Mouse (Mus musculus): Measurements from ENCODE around the gene B830017H08Rik.
A peak's percentile ranks its signal among the peaks of the same experiment; 100 is the strongest.

B830017H08Rik gene

DNA sequence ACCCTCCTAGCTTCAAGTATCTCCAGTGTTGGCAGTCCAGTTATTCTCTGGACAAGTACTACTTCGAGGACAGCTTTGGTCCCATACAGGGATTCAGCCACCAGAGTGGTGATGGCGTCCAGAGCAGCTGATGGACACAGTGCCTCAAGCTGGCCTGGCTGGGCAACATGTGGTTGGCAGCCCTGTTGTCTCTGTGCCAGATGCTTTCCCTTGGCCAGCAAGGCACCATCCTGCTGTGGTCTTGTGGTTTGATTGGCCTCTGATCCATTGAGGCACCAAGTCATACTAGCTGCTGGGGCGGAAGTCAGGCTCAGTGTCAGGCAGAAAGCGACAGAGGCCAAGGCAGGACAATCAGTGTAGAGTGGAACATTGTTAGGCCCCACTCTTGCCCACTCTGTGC lies 23.8 kb upstream of the B830017H08Rik start:
- peak in 1 of 2 experiments; percentile 26 for DNase-seq (ENCODE audit: low spot score in 2 of 2)

DNA sequence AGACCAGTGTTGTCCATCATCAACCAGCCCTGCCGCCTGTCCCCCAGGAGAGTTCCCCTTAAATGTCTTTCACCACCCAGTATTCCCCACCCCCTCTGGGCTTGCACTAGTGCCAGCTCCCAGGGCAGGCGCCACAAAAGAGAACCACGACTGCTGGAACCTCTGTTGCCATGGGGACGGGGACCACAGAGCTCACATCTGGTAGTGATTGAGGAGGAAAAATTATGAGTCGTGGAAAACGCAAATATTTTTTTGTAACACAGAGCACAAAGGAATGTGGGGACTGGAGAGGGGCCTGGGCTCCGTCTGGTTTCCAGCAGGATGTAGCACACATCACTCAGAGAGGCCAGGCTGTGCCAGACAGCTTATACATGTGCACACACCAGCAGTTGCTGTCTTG lies 23.2 kb upstream of the B830017H08Rik start:
- DNase-seq (ENCODE audit: low spot score in 2 of 2): peak in 1 of 2 experiments; percentile 16

DNA sequence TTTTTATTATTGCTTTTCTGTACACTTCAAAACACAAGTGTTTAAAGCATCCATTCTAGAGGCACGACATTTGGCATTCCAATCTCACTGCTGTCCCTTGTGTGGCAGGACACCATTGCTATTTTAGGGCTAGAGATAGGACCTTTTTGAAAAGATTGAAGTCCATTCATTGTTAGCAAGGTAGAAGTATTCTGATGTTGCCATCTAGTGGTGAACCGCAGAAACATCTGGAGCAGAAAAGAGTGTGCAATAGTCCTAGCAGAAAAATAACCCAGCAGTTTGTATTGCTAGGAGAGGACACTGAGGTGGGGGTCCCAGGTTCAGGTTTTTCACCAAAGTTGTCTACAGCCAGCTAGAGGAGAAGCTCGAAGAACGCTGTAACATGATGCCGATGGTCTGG lies 20.8 kb upstream of the B830017H08Rik start:
- DNase-seq (ENCODE audit: low spot score in 2 of 2): no peak

DNA sequence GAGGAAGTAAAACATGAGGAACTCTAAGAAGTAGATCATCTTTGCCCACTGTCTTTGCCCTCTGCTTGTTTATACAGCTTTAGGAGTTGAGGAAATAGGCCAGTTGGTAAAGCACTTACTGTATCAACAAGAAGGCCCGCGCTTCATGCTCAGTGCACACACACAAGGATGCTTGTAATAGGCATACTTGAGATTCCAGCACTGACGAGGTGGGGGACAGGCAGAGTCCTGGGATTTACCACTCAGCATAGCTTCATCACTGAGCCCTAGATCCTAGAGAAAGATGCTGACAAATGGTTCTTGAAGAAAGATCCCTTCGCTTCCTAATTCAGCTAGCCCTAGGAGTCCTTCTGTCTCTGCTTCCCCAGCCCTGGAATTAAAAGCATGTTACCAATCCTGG lies 19.7 kb upstream of the B830017H08Rik start:
- no peak for DNase-seq (ENCODE audit: low spot score in 2 of 2)

DNA sequence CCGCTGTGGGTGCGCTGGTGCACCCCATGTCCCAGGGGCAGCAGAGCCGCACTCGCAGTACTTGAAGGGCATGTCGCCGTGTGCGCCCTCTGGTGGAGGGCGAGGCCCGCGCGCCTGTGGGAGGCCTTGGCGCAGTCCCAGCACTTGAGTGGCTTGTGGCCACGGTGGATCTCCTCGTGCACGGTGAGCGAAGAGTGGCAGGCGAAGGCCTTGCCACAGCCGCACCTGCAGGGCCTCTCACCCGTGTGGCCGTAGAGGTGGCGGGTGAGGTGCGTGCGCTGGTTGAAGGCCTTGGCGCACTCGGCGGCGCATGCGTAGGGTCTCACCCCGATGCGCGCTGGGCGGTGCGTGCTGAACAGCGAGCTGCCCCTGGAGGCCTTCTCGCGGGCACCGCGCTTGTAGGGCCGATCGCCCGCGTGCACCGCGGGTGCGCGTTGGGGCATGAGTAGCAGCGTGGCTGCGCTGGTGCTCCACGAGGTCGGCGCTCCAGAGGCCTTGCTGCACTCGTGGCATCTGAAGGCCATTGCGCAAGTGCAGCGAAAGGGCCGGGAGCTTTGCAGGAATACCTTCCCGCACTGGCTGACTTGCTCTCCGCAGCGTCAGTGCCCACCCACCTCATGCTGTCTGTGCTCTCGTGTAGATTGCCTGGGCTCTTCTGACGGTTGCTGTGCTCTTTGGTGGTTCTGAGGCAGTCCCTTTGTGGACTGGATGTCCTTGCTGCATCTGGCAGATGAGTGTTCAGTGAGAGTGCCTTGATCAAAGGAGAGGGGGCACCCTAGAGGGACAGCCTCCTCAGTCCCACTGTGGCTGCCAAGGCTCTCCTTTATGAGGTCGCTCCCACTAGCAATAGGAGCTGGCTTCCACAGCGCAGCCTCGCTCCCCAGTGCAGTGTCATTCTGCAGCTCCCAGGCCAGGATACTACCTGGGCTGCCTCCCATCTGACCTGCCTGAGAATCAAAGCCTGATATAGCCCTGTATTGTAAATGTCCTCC lies 17.2 kb upstream of the B830017H08Rik start:
- DNase-seq (ENCODE audit: low spot score in 2 of 2): peak in 1 of 2 experiments; percentile 76

DNA sequence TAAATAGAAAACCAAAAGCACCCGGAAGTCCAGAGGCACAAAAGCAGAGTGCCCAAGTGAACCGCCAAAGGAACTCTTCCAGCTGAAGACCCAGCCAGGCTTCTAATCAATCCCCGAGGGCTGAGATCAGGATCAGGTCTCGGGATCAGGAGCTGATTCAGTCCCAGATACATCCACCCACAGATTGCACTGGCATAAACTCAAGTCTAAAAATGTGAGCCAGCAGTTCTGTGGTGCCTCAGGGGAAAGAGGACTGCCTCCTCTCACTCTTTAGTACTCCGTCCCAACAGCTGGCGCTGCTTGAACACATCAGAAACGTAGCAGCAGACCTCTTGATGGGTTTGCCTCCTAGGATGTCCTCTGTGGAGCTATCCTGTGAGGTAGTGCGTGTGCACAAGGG lies 16.4 kb upstream of the B830017H08Rik start:
- no peak for DNase-seq (ENCODE audit: low spot score in 2 of 2)

DNA sequence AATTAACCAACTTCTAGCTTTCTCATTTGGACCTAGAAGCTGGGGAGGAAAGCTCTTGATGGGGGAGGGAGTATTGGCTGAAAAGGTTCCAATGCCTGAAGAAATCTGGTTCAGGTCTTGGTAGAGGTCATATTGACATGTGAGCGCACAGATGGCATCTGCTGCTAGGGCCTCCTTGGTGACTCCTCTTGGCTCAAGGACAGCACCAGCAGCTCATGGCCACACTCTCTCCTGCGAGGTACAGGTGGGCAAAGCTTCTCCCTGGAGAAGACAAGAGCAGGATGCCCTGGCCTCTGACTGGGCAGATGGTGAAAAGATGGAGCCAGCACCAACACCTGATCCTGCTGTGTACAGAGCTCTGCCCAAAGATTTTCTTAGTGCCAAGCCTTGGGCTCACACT lies 6.4 kb upstream of the B830017H08Rik start:
- no peak for DNase-seq (ENCODE audit: low spot score in 2 of 2)

DNA sequence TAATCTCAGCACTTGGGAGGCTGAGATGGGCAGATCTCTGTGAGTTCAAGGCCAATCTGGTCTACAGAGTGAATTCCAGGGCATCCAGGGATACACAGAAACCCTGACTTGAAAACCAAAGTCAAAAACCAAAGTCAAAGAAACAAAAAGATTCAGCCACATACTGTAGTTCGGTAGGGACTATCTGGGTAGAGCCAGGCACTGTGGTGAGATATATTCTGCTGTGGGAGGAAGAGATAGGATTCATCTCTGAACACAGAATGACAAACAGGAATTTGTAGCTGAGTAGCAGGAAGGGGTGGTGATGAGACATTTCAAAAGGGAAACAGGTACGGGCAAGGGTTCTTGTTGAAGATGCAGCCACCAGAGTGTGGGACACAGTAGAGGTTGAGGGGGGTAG lies 4.7 kb upstream of the B830017H08Rik start:
- DNase-seq (ENCODE audit: low spot score in 2 of 2): no peak

DNA sequence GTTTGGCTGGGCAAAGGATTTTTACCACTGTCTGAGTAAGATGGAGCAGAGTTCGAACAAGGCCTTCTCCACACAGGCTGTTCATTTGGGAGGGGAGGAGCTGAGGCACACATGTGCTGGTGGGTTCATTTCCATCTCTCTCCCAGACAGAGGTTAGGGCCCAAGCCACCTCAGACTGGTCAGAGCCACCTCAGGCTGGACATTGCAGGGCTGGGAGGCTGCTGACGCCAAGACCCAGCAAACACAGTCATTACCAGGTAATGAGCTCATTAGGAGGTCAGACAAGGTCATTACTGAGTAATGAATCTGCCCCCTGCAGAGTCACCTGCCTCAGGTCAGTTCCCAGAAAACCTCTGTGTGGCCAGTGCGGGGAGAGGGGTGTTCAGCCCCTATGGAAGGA lies 4.1 kb upstream of the B830017H08Rik start:
- no peak for DNase-seq (ENCODE audit: low spot score in 2 of 2)

DNA sequence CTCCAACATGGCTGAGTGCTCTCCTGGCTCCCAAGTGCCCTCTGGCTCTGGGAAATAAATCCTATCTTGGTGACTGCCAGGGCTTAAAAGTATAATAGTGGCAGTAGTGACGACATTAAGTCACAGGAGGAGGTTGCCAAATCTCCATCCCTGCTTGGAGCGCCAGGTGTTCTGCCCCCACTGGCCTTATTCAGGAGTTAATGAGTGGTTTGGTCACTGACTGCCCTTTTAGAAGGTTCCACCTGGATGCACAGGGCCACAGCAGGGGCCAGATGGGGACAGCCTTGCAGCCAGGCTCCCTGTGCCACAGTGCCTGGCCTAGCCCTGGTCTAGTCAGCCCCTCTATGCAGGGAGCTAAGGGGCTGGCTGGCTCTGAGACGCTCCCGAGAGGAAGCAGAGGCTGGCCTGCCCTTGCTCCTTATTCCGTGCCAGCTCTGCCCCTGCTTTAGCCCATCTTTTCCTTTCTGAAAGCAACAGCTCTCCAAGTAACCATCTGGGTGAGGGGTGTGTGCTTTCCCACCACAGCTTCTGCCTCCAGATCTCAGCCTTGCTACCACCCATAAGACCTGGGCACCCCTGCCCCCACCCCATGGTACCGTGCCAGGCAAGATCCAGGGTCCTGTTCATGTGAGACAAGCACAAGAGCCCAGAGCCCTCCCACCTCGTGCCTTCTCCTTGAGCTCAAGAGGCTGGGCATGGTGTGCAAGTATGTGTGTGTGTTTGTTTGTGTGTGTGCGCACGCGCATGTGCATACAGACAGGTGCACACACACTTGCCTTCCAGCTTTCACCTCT lies 2.3 kb upstream of the B830017H08Rik start:
- no peak for DNase-seq (ENCODE audit: low spot score in 2 of 2)

DNA sequence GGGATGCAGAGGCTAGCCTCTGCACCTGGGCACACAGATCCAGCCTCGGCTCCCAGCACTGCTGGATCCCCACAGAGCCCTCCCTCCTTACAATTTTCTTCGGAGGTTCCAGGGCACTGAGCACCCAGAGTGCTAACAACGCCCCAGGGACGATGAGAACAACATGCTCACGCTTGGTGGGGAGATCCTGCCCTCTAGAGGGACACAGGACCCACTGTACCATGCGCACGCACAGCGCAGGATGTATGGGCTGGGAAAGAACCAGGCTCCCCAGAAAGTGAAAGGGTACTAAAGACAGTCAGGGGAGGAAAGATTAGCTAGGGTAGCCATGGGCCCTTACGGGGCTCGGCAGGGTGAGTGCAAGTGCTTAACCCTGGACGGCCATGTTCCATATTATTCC lies 1.1 kb upstream of the B830017H08Rik start:
- DNase-seq (ENCODE audit: low spot score in 2 of 2): no peak

DNA sequence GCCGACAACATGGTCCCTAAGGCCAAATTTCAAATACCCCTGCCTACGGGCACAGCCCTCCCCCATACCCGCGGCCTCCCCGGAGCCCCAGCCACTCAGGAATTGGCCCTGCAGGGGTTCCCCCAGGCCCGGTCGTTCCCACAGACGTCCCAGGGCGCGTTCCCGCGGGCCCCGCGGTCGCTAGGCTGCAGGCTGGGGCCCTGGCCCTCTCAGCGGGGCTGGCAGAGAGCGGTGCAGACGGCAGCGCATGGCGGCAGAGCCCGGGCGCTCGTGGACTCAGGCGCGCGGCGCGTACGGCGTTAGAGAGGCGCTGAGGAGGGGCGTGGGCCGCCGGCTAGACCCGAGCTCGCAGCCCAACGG lies 380 bp downstream of the B830017H08Rik start:
- DNase-seq (ENCODE audit: low spot score in 2 of 2): peak in 1 of 2 experiments; percentile 42

DNA sequence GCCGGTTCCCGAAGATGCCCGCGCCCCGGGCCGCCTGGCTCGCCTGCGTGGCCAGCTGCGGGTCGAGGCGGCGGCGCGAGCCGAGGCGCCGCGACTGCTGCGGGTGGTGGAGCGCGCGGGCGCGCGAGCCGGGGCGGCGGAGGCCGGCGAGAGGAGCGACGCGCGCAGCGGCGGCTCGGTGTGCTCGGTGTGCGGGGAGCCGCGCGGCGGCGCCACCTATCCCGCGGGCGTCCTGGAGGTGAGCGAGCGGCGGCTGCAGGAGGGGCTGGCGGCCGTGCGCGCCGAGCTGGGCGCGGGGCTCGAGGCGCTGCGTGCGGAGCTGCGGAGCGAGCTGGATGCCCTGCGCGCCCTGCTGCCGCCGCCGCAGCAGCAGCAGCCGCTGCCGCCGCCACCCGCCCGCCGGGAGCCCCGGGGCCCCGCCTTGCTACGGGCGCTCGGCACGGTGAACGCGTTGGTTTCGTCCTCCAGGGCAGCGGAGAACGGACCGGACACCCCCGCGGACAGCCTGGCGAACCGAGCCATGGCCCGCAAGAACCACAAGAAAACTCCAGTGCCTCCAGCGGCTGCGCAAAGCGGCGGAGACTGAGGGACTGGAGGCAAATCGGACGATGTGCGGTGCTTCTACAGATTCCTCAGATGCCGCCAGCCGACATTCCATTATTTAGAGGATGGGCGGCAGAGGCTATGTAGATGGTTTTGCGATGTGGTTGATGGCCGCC lies 919 bp downstream of the B830017H08Rik start:
- peak in 1 of 2 experiments; percentile 41 for DNase-seq (ENCODE audit: low spot score in 2 of 2)

DNA sequence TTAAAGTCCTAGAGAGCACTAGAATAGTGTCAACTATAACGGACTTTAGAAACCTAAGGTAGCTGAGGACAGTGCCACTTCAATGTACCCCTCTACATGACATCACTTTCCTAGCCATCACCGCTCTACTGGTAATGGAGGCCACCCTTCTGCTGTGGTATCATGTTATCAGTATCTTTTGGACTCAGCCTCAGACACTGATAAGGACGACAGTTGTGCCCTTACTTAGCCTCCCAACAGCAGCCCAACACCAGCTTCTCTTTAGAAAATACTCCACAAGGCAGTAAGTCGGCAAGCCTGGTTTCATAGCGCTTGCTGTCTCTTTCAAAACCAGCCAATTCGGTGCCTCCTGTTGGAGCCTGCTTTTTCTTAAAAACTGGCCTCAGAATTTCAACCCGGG lies 1.6 kb downstream of the B830017H08Rik start:
- DNase-seq (ENCODE audit: low spot score in 2 of 2): no peak

DNA sequence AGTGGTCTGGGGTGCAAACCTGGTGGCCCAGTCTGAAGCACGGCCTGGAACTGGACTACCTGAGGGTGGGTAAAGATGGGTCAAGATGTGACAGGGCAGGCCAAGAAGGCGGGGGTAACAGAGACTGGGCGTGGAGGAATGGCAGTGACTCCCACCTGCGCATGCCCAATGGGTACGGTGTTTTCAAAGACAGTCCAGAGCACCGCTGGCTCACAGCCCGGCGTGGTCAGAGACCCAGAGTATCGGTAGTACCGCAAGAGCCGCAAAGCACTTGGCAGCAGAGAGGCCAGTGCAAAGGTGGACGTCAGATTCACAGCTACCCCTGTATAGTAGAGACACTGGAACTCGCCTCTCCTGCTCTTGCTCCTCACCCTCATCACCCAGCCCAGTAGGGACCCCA lies 2.6 kb downstream of the B830017H08Rik start:
- no peak for DNase-seq (ENCODE audit: low spot score in 2 of 2)

DNA sequence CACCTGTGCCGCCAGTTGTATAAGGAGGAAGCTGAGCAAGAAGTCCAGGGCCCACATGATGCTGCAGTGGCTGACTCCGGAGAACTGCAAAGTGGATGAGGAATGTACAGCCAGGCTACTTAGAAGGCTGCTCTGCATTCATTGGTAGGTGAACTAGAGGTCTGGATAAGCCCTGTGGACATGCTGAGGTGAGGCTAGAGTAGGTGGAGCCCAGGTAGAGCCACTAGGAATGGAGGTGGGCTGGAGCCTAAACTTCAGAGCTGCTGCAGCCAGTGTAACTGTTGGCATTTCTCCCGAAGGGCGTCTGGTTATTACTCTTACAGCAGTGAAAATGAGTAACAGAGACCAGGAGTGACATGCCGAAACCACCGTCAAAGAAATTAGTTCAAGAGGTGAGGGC lies 5.1 kb downstream of the B830017H08Rik start, which contains the start of gene Car15:
Car15 (minus strand) TSS at position 314 of the 400 bp plus-strand sequence.
- DNase-seq (ENCODE audit: low spot score in 2 of 2): no peak

DNA sequence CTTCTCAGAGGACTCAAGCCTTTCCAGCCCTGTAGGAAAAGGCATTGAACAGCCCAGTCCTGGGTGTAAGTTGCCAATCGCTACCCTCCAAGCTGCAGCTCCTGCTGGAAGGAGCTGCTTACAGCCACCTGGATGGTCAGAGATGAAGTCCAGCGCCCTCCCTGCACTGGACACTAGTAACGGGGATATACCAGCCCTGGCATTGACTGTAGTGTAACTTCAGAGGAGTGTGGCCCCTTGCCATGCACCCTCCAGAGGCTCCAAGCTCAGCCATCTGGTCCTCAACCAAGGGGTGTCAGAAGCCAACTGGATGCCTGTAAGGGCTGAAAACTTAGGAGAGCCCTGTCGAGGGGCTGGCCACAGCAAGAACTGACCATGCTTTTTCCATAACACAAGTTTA lies 7.1 kb downstream of the B830017H08Rik start:
- no peak for DNase-seq (ENCODE audit: low spot score in 2 of 2)

DNA sequence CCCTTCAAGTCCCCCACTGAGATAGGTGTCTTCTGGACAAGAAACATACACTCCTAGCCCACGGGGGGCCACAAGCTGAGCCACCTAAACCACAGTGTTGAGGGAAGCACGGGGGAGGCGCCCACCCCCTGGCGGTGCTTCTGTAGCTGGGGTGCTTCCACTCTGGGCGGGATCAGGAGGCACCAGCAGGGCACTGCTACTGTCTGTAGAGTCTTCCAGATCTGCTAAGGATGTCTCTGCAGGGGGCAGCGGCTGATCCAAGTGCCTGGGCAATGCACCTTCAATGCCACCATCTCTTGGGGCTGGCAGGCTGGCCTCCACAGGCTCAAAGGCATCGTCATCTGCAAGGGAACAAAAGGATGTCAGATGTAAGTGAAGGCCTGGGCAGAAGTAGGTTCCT lies 9.5 kb downstream of the B830017H08Rik start:
- no peak for DNase-seq (ENCODE audit: low spot score in 2 of 2)

DNA sequence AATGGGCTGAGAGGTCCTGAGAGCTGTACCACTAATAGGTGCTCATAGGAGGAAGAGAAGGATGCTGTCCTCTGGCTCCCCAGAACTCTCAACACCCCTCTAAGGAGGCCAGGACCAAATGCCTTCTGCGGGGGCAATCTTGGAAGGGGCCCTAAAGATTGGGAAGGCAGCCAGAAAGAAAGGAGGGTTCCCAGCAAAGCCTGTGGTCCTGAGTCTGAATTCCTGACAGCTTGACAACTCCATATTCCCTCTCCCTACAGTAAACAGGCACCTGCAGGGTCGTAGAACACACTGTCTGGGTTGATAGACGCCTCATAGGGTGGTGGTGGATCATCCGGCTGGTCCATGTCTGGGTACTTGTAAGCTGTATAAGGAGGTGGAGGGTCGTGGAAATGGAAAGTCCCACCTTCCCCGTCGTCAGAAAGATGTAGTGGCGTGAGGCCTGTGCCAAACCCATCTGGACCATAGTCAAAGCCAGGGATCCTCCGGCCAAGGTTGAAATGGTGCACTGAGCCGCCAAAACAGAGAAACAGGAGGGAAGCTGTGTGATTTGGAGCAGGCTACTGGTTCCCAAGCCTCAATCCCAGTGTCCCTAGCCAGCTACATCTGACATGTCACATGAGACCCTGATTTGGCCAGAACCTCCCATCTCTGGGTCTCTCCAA lies 10.9 kb downstream of the B830017H08Rik start:
- DNase-seq (ENCODE audit: low spot score in 2 of 2): no peak

DNA sequence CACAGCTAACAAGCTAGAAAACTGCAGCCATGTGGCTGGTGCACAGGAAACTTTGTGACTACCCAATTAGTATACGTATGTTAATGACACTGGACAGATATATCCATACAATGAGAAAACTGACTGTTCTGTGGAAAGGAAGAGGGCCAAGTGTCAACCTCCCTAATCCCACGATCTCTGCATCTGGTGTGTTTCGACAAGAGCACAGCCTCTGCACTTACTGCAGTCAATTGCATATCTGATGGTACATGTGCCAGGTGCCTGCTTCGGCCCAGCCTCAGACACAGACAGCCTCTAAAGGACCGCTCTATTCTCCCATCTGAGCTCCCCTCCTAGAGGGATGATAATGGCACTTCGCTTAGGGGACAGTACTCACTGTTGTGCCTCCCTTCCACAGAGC lies 15.5 kb downstream of the B830017H08Rik start:
- DNase-seq (ENCODE audit: low spot score in 2 of 2): no peak

DNA sequence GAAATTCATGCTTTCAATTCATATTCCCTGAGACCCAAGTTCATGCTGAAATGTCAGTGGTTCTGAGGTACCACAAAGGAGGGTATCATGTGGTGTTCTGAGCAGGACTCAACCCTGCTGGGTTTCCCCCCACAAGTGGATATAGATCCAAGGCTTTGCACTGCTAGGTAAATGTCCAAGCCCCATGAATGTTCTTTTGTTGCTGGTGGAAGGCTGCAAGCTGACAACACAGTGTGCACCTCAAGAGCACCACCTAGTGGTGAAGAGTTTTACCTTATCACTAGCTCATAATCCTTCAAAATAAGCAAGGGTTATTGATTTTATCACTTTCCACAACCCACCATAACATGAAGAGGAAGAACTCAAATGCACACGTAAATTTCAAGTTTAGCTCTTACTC lies 16.0 kb downstream of the B830017H08Rik start:
- peak in 1 of 2 experiments; percentile 59 for DNase-seq (ENCODE audit: low spot score in 2 of 2)

Measured in cerebellum, postnatal 4 days (tissue).